8 mouse cellular contexts compared by ENCODE assay signal in genomic region chr10:80932700-80933420, GRCm38 (mm10). TPM values are rescaled to one million over a fixed set of nuclear protein-coding genes. Genes with fewer than 3 reads are reported as not detected.
DNase-seq lines count a peak whose midpoint lies in the region; ATAC-seq and TF ChIP-seq lines count a peak whose summit lies in the region.

No protein-coding gene starts in this region.

- H3K79me2 ChIP-seq in C2C12 (ENCODE audit: control insufficient read depth, insufficient read depth): peaks cover 19% of the 10 kb centered on the region

- H3K9me3 ChIP-seq in forebrain, postnatal 0 days (ENCODE audit: low read length): no peaks in the 10 kb centered on the region
- H3K9me3 ChIP-seq in liver, embryonic 16.5 days (replicated peaks; ENCODE audit: control insufficient read depth, low read length): no peaks in the 10 kb centered on the region

- H3K27ac ChIP-seq in forebrain, postnatal 0 days (ENCODE audit: low read depth, low read length): no peak overlapping the region
- no peak overlapping the region for H3K27ac ChIP-seq in liver, embryonic 16.5 days (ENCODE audit: low read length)

- H3K27me3 ChIP-seq in C2C12 (ENCODE audit: control insufficient read depth, insufficient read depth, insufficient read length): no peaks in the 10 kb centered on the region
- peaks cover 48% of the 10 kb centered on the region for H3K27me3 ChIP-seq in forebrain, postnatal 0 days (ENCODE audit: insufficient read depth, low read length)
- peaks cover 83% of the 10 kb centered on the region for H3K27me3 ChIP-seq in liver, embryonic 16.5 days (ENCODE audit: control insufficient read depth, insufficient read depth, low read depth, low read length)

- H3K79me3 ChIP-seq in C2C12 (ENCODE audit: low read depth): peaks cover 9% of the 10 kb centered on the region

- no peak overlapping the region for H3K9ac ChIP-seq in forebrain, postnatal 0 days
- H3K9ac ChIP-seq in liver, embryonic 16.5 days (ENCODE audit: low read depth, low read length): no peak overlapping the region

- H3K4me2 ChIP-seq in forebrain, postnatal 0 days (ENCODE audit: low read depth): peak overlapping the region; percentile 77
- peak overlapping the region; percentile 92 for H3K4me2 ChIP-seq in liver, embryonic 16.5 days (ENCODE audit: low read depth, low read length)

- peaks cover 6% of the 10 kb centered on the region for H3K36me3 ChIP-seq in C2C12 (ENCODE audit: control insufficient read depth, insufficient read depth)
- no peaks in the 10 kb centered on the region for H3K36me3 ChIP-seq in forebrain, postnatal 0 days (ENCODE audit: insufficient read depth)
- no peaks in the 10 kb centered on the region for H3K36me3 ChIP-seq in liver, embryonic 16.5 days (ENCODE audit: control insufficient read depth, insufficient read depth)

- H3K4me1 ChIP-seq in forebrain, postnatal 0 days (ENCODE audit: insufficient read depth): peaks cover 9% of the 10 kb centered on the region
- H3K4me1 ChIP-seq in liver, embryonic 16.5 days (ENCODE audit: control insufficient read depth, low read depth, low read length): peaks cover 53% of the 10 kb centered on the region

- 2% methylated on average over 17 of the region's 17 CpGs for WGBS in forebrain, postnatal 0 days
- 2% methylated on average over 17 of the region's 17 CpGs for WGBS in liver, embryonic 16.5 days (ENCODE audit: insufficient replicate concordance)

- no peak overlapping the region for H3ac ChIP-seq in C2C12 (ENCODE audit: control insufficient read depth, insufficient read length, low read depth)

- peak overlapping the region; percentile 28 for H3K4me3 ChIP-seq in C2C12 (ENCODE audit: insufficient read depth, poor library complexity, severe bottlenecking)
- H3K4me3 ChIP-seq in forebrain, postnatal 0 days (ENCODE audit: low read depth, low read length): peak overlapping the region; percentile 6; the same call in 1 of the 2 replicates
- H3K4me3 ChIP-seq in liver, embryonic 16.5 days (ENCODE audit: low read depth, low read length): peak overlapping the region; percentile 42

- DNase-seq in adrenal gland, postnatal 14 days: peak; percentile 31
- no peak for DNase-seq in adrenal gland, adult 18-20 months (ENCODE audit: low spot score in 2 of 2)
- no peak for DNase-seq in forebrain, postnatal 0 days
- no peak for DNase-seq in T-cell, adult 2 months (ENCODE audit: low spot score)

- TF ChIP-seq CTCF in C2C12 (IDR thresholded peaks at IDR 0.05; ENCODE audit: control insufficient read depth, insufficient read depth, insufficient read length): no peak
- no peak for TF ChIP-seq CTCF in forebrain, postnatal 0 days (IDR thresholded peaks at IDR 0.05; ENCODE audit: low read depth)

- no peak for ATAC-seq in forebrain, postnatal 0 days
- no peak for ATAC-seq in liver, embryonic 16.5 days (ENCODE audit: low read depth)
- no peak for ATAC-seq in granulocyte monocyte progenitor cell, adult 5-6 weeks (replicated peaks; ENCODE audit: poor library complexity, severe bottlenecking)
- no peak for ATAC-seq in megakaryocyte progenitor cell, adult 5-6 weeks (replicated peaks; ENCODE audit: poor library complexity)

TF ChIP-seq in C2C12, 6 proteins besides CTCF, POLR2A, EP300 and RAD21:
- TF ChIP-seq MAX (IDR thresholded peaks at IDR 0.05) (no peak), MYOD1 (IDR thresholded peaks at IDR 0.05; ENCODE audit: control insufficient read depth, insufficient read length, low read depth) (no peak), MYOG (IDR thresholded peaks at IDR 0.05; ENCODE audit: control insufficient read depth, extremely low read depth, insufficient read length) (no peak), CEBPB (IDR thresholded peaks at IDR 0.05; ENCODE audit: low read depth) (no peak), FOSL1 (IDR thresholded peaks at IDR 0.05; ENCODE audit: insufficient read depth, low read length, poor library complexity, severe bottlenecking) (no peak), USF1 (IDR thresholded peaks at IDR 0.05; ENCODE audit: low read depth) (no peak)

RNA-seq across cellular contexts. Expression of gene Gadd45b, which starts 3.0 kb away (rescaled TPM):
- total RNA-seq in adrenal gland, postnatal 14 days (2021): 29.8 and 91.3 TPM in 2 replicates
- total RNA-seq in adrenal gland, adult 18-20 months (2021): 10 to 100 TPM; 34.1 to 75.0 TPM
- 37.2 TPM for polyA plus RNA-seq in C2C12 (2012; fragmentation: generic; extraction: Trizol)
- 5.0 and 5.8 TPM in 2 replicates for total RNA-seq in forebrain, postnatal 0 days (2014; rRNA removed)
- polyA plus RNA-seq in forebrain, postnatal 0 days (2015; fragmentation: Nextera tagmentation; extraction: Ambion mirVana): 6.5 and 7.7 TPM in 2 replicates
- polyA plus RNA-seq in liver, embryonic 16.5 days (2015; fragmentation: Nextera tagmentation; extraction: Ambion mirVana): 4.0 and 5.0 TPM in 2 replicates
- 20.1 and 21.5 TPM in 2 replicates for total RNA-seq in granulocyte monocyte progenitor cell, adult 5-6 weeks (2014; fragmentation: Nextera tagmentation)
- total RNA-seq in granulocyte monocyte progenitor cell, adult 5-6 weeks (2017): 25.6 and 27.6 TPM in 2 replicates
- 18.7 and 20.7 TPM in 2 replicates for total RNA-seq in megakaryocyte progenitor cell, adult 5-6 weeks (2015)
- 17.6 and 17.9 TPM in 2 replicates for total RNA-seq in megakaryocyte progenitor cell, adult 5-6 weeks (2017)

RNA-seq across cellular contexts. Expression of gene Lmnb2, which starts 14.8 kb away (rescaled TPM):
- 14.9 and 15.8 TPM in 2 replicates for total RNA-seq in adrenal gland, postnatal 14 days (2021)
- 10 to 100 TPM; 14.1 to 15.2 TPM for total RNA-seq in adrenal gland, adult 18-20 months (2021)
- 66.4 TPM for polyA plus RNA-seq in C2C12 (2012; fragmentation: generic; extraction: Trizol)
- 46.1 and 46.5 TPM in 2 replicates for total RNA-seq in forebrain, postnatal 0 days (2014; rRNA removed)
- polyA plus RNA-seq in forebrain, postnatal 0 days (2015; fragmentation: Nextera tagmentation; extraction: Ambion mirVana): 22.1 and 24.5 TPM in 2 replicates
- polyA plus RNA-seq in liver, embryonic 16.5 days (2015; fragmentation: Nextera tagmentation; extraction: Ambion mirVana): 10.3 TPM in 2 replicates
- total RNA-seq in granulocyte monocyte progenitor cell, adult 5-6 weeks (2014; fragmentation: Nextera tagmentation): 24.9 and 35.1 TPM in 2 replicates
- 56.2 and 62.8 TPM in 2 replicates for total RNA-seq in granulocyte monocyte progenitor cell, adult 5-6 weeks (2017)
- 11.7 and 13.9 TPM in 2 replicates for total RNA-seq in megakaryocyte progenitor cell, adult 5-6 weeks (2015)
- 49.3 and 56.9 TPM in 2 replicates for total RNA-seq in megakaryocyte progenitor cell, adult 5-6 weeks (2017)

RNA-seq across cellular contexts. Expression of gene Timm13, which starts 32.1 kb away (rescaled TPM):
- 252 and 257 TPM in 2 replicates for total RNA-seq in adrenal gland, postnatal 14 days (2021)
- total RNA-seq in adrenal gland, adult 18-20 months (2021): 100 to 1,000 TPM; 208 to 219 TPM
- 263 TPM for polyA plus RNA-seq in C2C12 (2012; fragmentation: generic; extraction: Trizol)
- total RNA-seq in forebrain, postnatal 0 days (2014; rRNA removed): 214 and 233 TPM in 2 replicates
- polyA plus RNA-seq in forebrain, postnatal 0 days (2015; fragmentation: Nextera tagmentation; extraction: Ambion mirVana): 381 and 448 TPM in 2 replicates
- 151 and 160 TPM in 2 replicates for polyA plus RNA-seq in liver, embryonic 16.5 days (2015; fragmentation: Nextera tagmentation; extraction: Ambion mirVana)
- total RNA-seq in granulocyte monocyte progenitor cell, adult 5-6 weeks (2014; fragmentation: Nextera tagmentation): 145 and 158 TPM in 2 replicates
- total RNA-seq in granulocyte monocyte progenitor cell, adult 5-6 weeks (2017): 38.2 and 50.4 TPM in 2 replicates
- total RNA-seq in megakaryocyte progenitor cell, adult 5-6 weeks (2015): 132 and 150 TPM in 2 replicates
- total RNA-seq in megakaryocyte progenitor cell, adult 5-6 weeks (2017): 55.3 and 100 TPM in 2 replicates
